Mouse (Mus musculus) limb, embryonic 12.5 days (tissue): Measurements from ENCODE around the gene Utrn. TPM values are rescaled to one million over a fixed set of nuclear protein-coding genes. Genes with fewer than 3 reads are reported as not detected.

Experiments
- ATAC-seq: fragments of 200-750 bp; cut with Nextera tagmentation; 2 replicates; pipeline ENCODE4 v1.8.0; 2017; ENCODE audit warnings: low read depth, moderate TSS enrichment; ENCODE audit not compliant: insufficient number of reproducible peaks, insufficient read depth, low FRiP score, low TSS enrichment
- H3K27ac ChIP-seq: fragments of 300-500 bp; sonication (generic); 2 replicates; pipeline ENCODE4 v1.5.1; 2016; ENCODE audit warnings: mild to moderate bottlenecking, moderate library complexity
- H3K27me3 ChIP-seq: fragments of 300-500 bp; sonication (generic); 2 replicates; pipeline ENCODE4 v1.6.1; 2016; ENCODE audit warnings: mild to moderate bottlenecking, moderate library complexity
- H3K36me3 ChIP-seq: fragments of 300-500 bp; sonication (generic); 2 replicates; pipeline ENCODE4 v1.6.1; 2016; ENCODE audit warnings: mild to moderate bottlenecking, moderate library complexity
- H3K4me1 ChIP-seq: fragments of 300-500 bp; sonication (generic); replicated peaks from 2 replicates; pipeline ENCODE4 v1.6.1; 2016
- H3K4me2 ChIP-seq: fragments of 300-500 bp; sonication (generic); 2 replicates; pipeline ENCODE4 v1.6.1; 2016; ENCODE audit warnings: mild to moderate bottlenecking, moderate library complexity
- H3K4me3 ChIP-seq: fragments of 300-500 bp; sonication (generic); replicated peaks from 2 replicates; pipeline ENCODE4 v1.5.1; 2016; ENCODE audit warnings: mild to moderate bottlenecking
- H3K9ac ChIP-seq: fragments of 300-500 bp; sonication (generic); replicated peaks from 2 replicates; pipeline ENCODE4 v1.6.1; 2016; ENCODE audit warnings: mild to moderate bottlenecking, moderate library complexity
- H3K9me3 ChIP-seq: fragments of 300-500 bp; sonication (generic); 2 replicates; pipeline ENCODE4 v1.6.1; 2016; ENCODE audit warnings: mild to moderate bottlenecking, moderate library complexity
- WGBS: fragments of 180-500 bp; shearing (Covaris S2); methylation state at CpG from one replicate; pipeline ENCODE4 v1.1.7; 2016; 5-methylcytosine and 5-hydroxymethylcytosine counted together
- polyA plus RNA-seq: library from polyadenylated mRNA; unstranded; fragments of >200 nt; fragmentation: Nextera tagmentation; extraction: Ambion mirVana; gene quantifications from 2 replicates; pipeline ENCODE4 v1.2.1, GENCODE M21; 2016

Gene Utrn
- polyA plus RNA-seq, 1 experiment from 2014 or later = 62.1 TPM

- Histone ChIP-seq H3K27me3 (no peaks in the 10 kb centered on the region), H3K4me3 (no peak overlapping the region), H3K9ac (no peak overlapping the region), H3K4me1 (peaks cover 19% of the 10 kb centered on the region), H3K9me3 (no peaks in the 10 kb centered on the region), H3K36me3 (no peaks in the 10 kb centered on the region), H3K4me2 (no peak overlapping the region), H3K27ac (no peak overlapping the region)
- no peak for ATAC-seq
- WGBS = 58% methylated on average over 8 of the region's 8 CpGs
Observed at GRCm38 (mm10) chr10:12795796-12796509, 73.2 kb downstream of the Utrn start.

- Histone ChIP-seq H3K9ac (no peak overlapping the region), H3K9me3 (no peaks in the 10 kb centered on the region), H3K27ac (0 out of 2 replicates have a peak overlapping the region, but pooled peaks have one; percentile 29), H3K36me3 (no peaks in the 10 kb centered on the region), H3K4me3 (no peak overlapping the region), H3K27me3 (no peaks in the 10 kb centered on the region), H3K4me2 (no peak overlapping the region), H3K4me1 (peaks cover 19% of the 10 kb centered on the region)
- WGBS = 50% methylated on average over 6 of the region's 6 CpGs
- ATAC-seq = no peak
Observed at GRCm38 (mm10) chr10:12792049-12792448, 77.1 kb downstream of the Utrn start.

- Histone ChIP-seq H3K9ac (no peak overlapping the region), H3K27ac (no peak overlapping the region), H3K36me3 (no peaks in the 10 kb centered on the region), H3K27me3 (no peaks in the 10 kb centered on the region), H3K4me3 (no peak overlapping the region), H3K9me3 (no peaks in the 10 kb centered on the region), H3K4me2 (no peak overlapping the region), H3K4me1 (peaks cover 10% of the 10 kb centered on the region)
- 49% methylated on average over 3 of the region's 3 CpGs for WGBS
- ATAC-seq = no peak
Observed at GRCm38 (mm10) chr10:12790881-12791280, 78.3 kb downstream of the Utrn start.

GRCm38 (mm10) chr10:12788529-12788928 is 80.6 kb downstream of the Utrn start:
- Histone ChIP-seq H3K4me2 (no peak overlapping the region), H3K27ac (no peak overlapping the region), H3K27me3 (no peaks in the 10 kb centered on the region), H3K4me3 (no peak overlapping the region), H3K9me3 (no peaks in the 10 kb centered on the region), H3K4me1 (peaks cover 10% of the 10 kb centered on the region), H3K9ac (no peak overlapping the region), H3K36me3 (no peaks in the 10 kb centered on the region)
- ATAC-seq = no peak
- 97% methylated on average over 1 of the region's 1 CpGs for WGBS

GRCm38 (mm10) chr10:12787965-12788364 is 81.2 kb downstream of the Utrn start:
- WGBS = 83% methylated on average over 6 of the region's 6 CpGs
- H3K27ac ChIP-seq = no peak overlapping the region
- no peak for ATAC-seq
- H3K9ac ChIP-seq = no peak overlapping the region
- no peak overlapping the region for H3K4me3 ChIP-seq
- peaks cover 10% of the 10 kb centered on the region for H3K4me1 ChIP-seq
- H3K9me3 ChIP-seq = no peaks in the 10 kb centered on the region
- H3K4me2 ChIP-seq = no peak overlapping the region
- H3K36me3 ChIP-seq = no peaks in the 10 kb centered on the region
- H3K27me3 ChIP-seq = no peaks in the 10 kb centered on the region

GRCm38 (mm10) chr10:12785299-12785698 is 83.9 kb downstream of the Utrn start:
- ATAC-seq = no peak
- 89% methylated on average over 5 of the region's 5 CpGs for WGBS
- no peak overlapping the region for H3K9ac ChIP-seq
- H3K36me3 ChIP-seq = no peaks in the 10 kb centered on the region
- H3K4me1 ChIP-seq = no peaks in the 10 kb centered on the region
- H3K27ac ChIP-seq = no peak overlapping the region
- no peak overlapping the region for H3K4me2 ChIP-seq
- H3K27me3 ChIP-seq = no peaks in the 10 kb centered on the region
- no peaks in the 10 kb centered on the region for H3K9me3 ChIP-seq
- H3K4me3 ChIP-seq = no peak overlapping the region

GRCm38 (mm10) chr10:12781381-12781907 is 87.7 kb downstream of the Utrn start:
- Histone ChIP-seq H3K9me3 (no peaks in the 10 kb centered on the region), H3K4me3 (no peak overlapping the region)
- 78% methylated on average over 4 of the region's 4 CpGs for WGBS

GRCm38 (mm10) chr10:12773178-12773577 is 96.0 kb downstream of the Utrn start:
- no peak for ATAC-seq
- WGBS = 51% methylated on average over 6 of the region's 6 CpGs

More at GRCm38 (mm10) chr10:12781381-12781907, 87.7 kb downstream of the Utrn start:
- H3K27me3 ChIP-seq = no peaks in the 10 kb centered on the region
- H3K4me2 ChIP-seq = no peak overlapping the region
- ATAC-seq = no peak
- H3K36me3 ChIP-seq = no peaks in the 10 kb centered on the region
- H3K4me1 ChIP-seq = no peaks in the 10 kb centered on the region
- no peak overlapping the region for H3K9ac ChIP-seq
- H3K27ac ChIP-seq = no peak overlapping the region

GRCm38 (mm10) chr10:12771511-12771910 is 97.7 kb downstream of the Utrn start:
- Histone ChIP-seq H3K4me3 (no peak overlapping the region), H3K4me2 (no peak overlapping the region), H3K9ac (no peak overlapping the region), H3K9me3 (peaks cover 4% of the 10 kb centered on the region; the same call in 1 of the 2 replicates), H3K27ac (no peak overlapping the region), H3K36me3 (no peaks in the 10 kb centered on the region), H3K4me1 (no peaks in the 10 kb centered on the region), H3K27me3 (no peaks in the 10 kb centered on the region)
- no peak for ATAC-seq
- 78% methylated on average over 2 of the region's 2 CpGs for WGBS

More at GRCm38 (mm10) chr10:12773178-12773577, 96.0 kb downstream of the Utrn start:
- Histone ChIP-seq H3K4me3 (no peak overlapping the region), H3K36me3 (no peaks in the 10 kb centered on the region), H3K27ac (no peak overlapping the region), H3K27me3 (no peaks in the 10 kb centered on the region), H3K9me3 (no peaks in the 10 kb centered on the region), H3K4me2 (no peak overlapping the region), H3K4me1 (no peaks in the 10 kb centered on the region), H3K9ac (no peak overlapping the region)

- 59% methylated on average over 3 of the region's 3 CpGs for WGBS
- H3K27me3 ChIP-seq = no peaks in the 10 kb centered on the region
- no peak for ATAC-seq
Observed at GRCm38 (mm10) chr10:12762668-12763067, 106.5 kb downstream of the Utrn start.

GRCm38 (mm10) chr10:12758702-12758988 is 110.5 kb downstream of the Utrn start:
- no peak overlapping the region for H3K4me3 ChIP-seq
- WGBS = 19% methylated on average over 6 of the region's 6 CpGs
- peaks cover 11% of the 10 kb centered on the region for H3K4me1 ChIP-seq
- no peak for ATAC-seq
- H3K9me3 ChIP-seq = no peaks in the 10 kb centered on the region
- peak overlapping the region; percentile 15; the same call in 1 of the 2 replicates for H3K4me2 ChIP-seq
- H3K9ac ChIP-seq = no peak overlapping the region
- H3K27ac ChIP-seq = no peak overlapping the region
- peaks cover 5% of the 10 kb centered on the region; the same call in 1 of the 2 replicates for H3K36me3 ChIP-seq
- no peaks in the 10 kb centered on the region for H3K27me3 ChIP-seq

More at GRCm38 (mm10) chr10:12762668-12763067, 106.5 kb downstream of the Utrn start:
- no peak overlapping the region for H3K4me2 ChIP-seq
- H3K9ac ChIP-seq = no peak overlapping the region
- peaks cover 4% of the 10 kb centered on the region; the same call in 1 of the 2 replicates for H3K9me3 ChIP-seq
- H3K4me1 ChIP-seq = peaks cover 11% of the 10 kb centered on the region
- peaks cover 5% of the 10 kb centered on the region; the same call in 1 of the 2 replicates for H3K36me3 ChIP-seq
- H3K4me3 ChIP-seq = no peak overlapping the region
- no peak overlapping the region for H3K27ac ChIP-seq
